Mouse (Mus musculus) neutrophil, adult 65 days (primary cell): Measurements from ENCODE around the gene Ogdhl. TPM values are rescaled to one million over a fixed set of nuclear protein-coding genes. Genes with fewer than 3 reads are reported as not detected.

ENCODE experiments used
- total RNA-seq: library from RNA; stranded (reverse); gene quantifications from 2 replicates; pipeline ENCODE4 v1.2.4, GENCODE M21; 2023

Gene Ogdhl
- total RNA-seq = not detected in 2 replicates

GRCm38 (mm10) chr14:32321732-32322685 is at the start of gene Ogdhl:
TSS of gene Ogdhl (plus strand) at chr14:32322019.

GRCm38 (mm10) chr14:32388196-32388595 is 66.4 kb downstream of the Ogdhl start, which contains the start of gene 1700024G13Rik:
TSS of gene 1700024G13Rik (minus strand) at chr14:32388391.

Other genes with a start within 250 kb of the Ogdhl start
- gene Oxnad1, start 236.6 kb upstream of the Ogdhl start, total RNA-seq = 4.5 and 5.1 TPM in 2 replicates
- gene Dph3, start 236.3 kb upstream of the Ogdhl start, total RNA-seq = 90.2 and 97.3 TPM in 2 replicates
- gene Msmb, start 180.0 kb upstream of the Ogdhl start, total RNA-seq = not detected in 2 replicates
- gene Ncoa4, start 162.2 kb upstream of the Ogdhl start, total RNA-seq = 175 and 188 TPM in 2 replicates
- 45.6 and 51.2 TPM in 2 replicates for gene Timm23, start 120.1 kb upstream of the Ogdhl start, total RNA-seq
- gene Parg, start 120.1 kb upstream of the Ogdhl start, total RNA-seq = 35.6 and 38.7 TPM in 2 replicates
- gene 1700024G13Rik, start 66.4 kb downstream of the Ogdhl start, total RNA-seq = not detected in 2 replicates
- gene Slc18a3, start 142.8 kb downstream of the Ogdhl start, total RNA-seq = not detected in 2 replicates
- not detected in 2 replicates for gene Chat, start 144.0 kb downstream of the Ogdhl start, total RNA-seq
- gene Ercc6, start 191.5 kb downstream of the Ogdhl start, total RNA-seq = 12.4 and 15.4 TPM in 2 replicates